Mouse (Mus musculus) erythroblast, embryonic 14.5 days (primary cell): ENCODE measurements around the gene Elmo2. TPM values are rescaled to one million over a fixed set of nuclear protein-coding genes. Genes with fewer than 3 reads are reported as not detected.

Source experiments
- H3K27me3 ChIP-seq: 2 replicates; pipeline ENCODE4 v1.6.1; 2012; ENCODE audit warnings: inconsistent platforms; ENCODE audit not compliant: control insufficient read depth
- H3K36me3 ChIP-seq: 2 replicates; pipeline ENCODE4 v1.6.1; 2012; ENCODE audit warnings: mild to moderate bottlenecking, inconsistent platforms; ENCODE audit not compliant: control insufficient read depth
- H3K4me1 ChIP-seq: 2 replicates; pipeline ENCODE4 v1.6.1; 2012; ENCODE audit warnings: inconsistent platforms; ENCODE audit not compliant: control insufficient read depth
- H3K4me3 ChIP-seq: replicated peaks from 2 replicates; pipeline ENCODE3; 2012; ENCODE audit warnings: moderate library complexity, mild to moderate bottlenecking, inconsistent platforms
- H3K9me3 ChIP-seq: 2 replicates; pipeline ENCODE4 v1.6.1; 2012; ENCODE audit warnings: low read length, inconsistent platforms, mixed read lengths; ENCODE audit not compliant: control insufficient read depth
- GATA1 ChIP-seq: IDR thresholded peaks from 2 replicates; pipeline ENCODE4 v1.6.1; 2012; ENCODE audit warnings: low read length, inconsistent platforms, mixed read lengths
- TAL1 ChIP-seq: IDR thresholded peaks from 3 replicates; pipeline ENCODE4 v1.6.1; 2012; ENCODE audit warnings: low read length, inconsistent platforms, mixed read lengths
- polyA plus RNA-seq: library from polyadenylated mRNA; stranded (reverse); fragments of >175 nt; gene quantifications from 2 replicates; pipeline ENCODE4 v1.2.3, GENCODE M21; 2012

The Elmo2 gene
- polyA plus RNA-seq, 1 experiment = 0.78 TPM

DNA sequence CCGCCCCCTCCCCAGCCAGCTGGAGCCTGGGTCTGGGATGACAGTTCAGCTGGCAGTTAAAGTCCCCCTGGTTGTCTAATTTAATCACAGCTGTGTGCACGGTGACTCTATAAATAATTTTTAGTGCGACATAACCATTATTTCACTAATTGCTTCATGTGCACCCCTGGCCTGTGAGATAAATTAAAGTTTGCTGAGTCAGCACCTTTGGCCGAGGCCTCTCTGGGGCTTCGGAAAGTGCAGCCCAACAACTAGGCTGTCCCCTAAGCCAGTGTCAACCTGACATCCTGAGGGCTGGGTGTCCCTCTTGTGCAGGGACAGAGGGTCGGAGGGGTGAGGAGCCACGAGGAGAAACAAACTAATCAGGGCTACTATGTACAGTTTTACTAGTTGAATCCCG lies 66.4 kb downstream of the Elmo2 start:
- TF ChIP-seq TAL1 (no peak), GATA1 (no peak)
- no peaks in the 10 kb centered on the region for H3K36me3 ChIP-seq
- H3K4me3 ChIP-seq = no peak overlapping the region
- no peaks in the 10 kb centered on the region for H3K9me3 ChIP-seq
- H3K4me1 ChIP-seq = no peaks in the 10 kb centered on the region
- peaks cover 9% of the 10 kb centered on the region; the same call in 1 of the 2 replicates for H3K27me3 ChIP-seq

- H3K4me3 ChIP-seq = no peak overlapping the region
- no peaks in the 10 kb centered on the region for H3K4me1 ChIP-seq
- peaks cover 22% of the 10 kb centered on the region; the same call in 1 of the 2 replicates for H3K27me3 ChIP-seq
- H3K9me3 ChIP-seq = no peaks in the 10 kb centered on the region
- TF ChIP-seq GATA1 = no peak
- TF ChIP-seq TAL1 = no peak
- no peaks in the 10 kb centered on the region for H3K36me3 ChIP-seq
Observed at GRCm38 (mm10) chr2:165258321-165258720, 68.0 kb downstream of the Elmo2 start.

GRCm38 (mm10) chr2:165257151-165257834 lies 69.0 kb downstream of the Elmo2 start:
- H3K4me3 ChIP-seq = no peak overlapping the region
- peaks cover 22% of the 10 kb centered on the region; the same call in 1 of the 2 replicates for H3K27me3 ChIP-seq

GRCm38 (mm10) chr2:165256213-165256612 lies 70.1 kb downstream of the Elmo2 start:
- Histone ChIP-seq H3K4me3 (no peak overlapping the region), H3K4me1 (no peaks in the 10 kb centered on the region), H3K36me3 (no peaks in the 10 kb centered on the region), H3K9me3 (no peaks in the 10 kb centered on the region), H3K27me3 (peaks cover 25% of the 10 kb centered on the region; the same call in 1 of the 2 replicates)
- TF ChIP-seq TAL1 = no peak
- no peak for TF ChIP-seq GATA1

More at GRCm38 (mm10) chr2:165257151-165257834, 69.0 kb downstream of the Elmo2 start:
- TF ChIP-seq TAL1 (no peak), GATA1 (no peak)
- Histone ChIP-seq H3K9me3 (no peaks in the 10 kb centered on the region), H3K4me1 (no peaks in the 10 kb centered on the region), H3K36me3 (no peaks in the 10 kb centered on the region)

GRCm38 (mm10) chr2:165253867-165254266 lies 72.4 kb downstream of the Elmo2 start:
- H3K4me3 ChIP-seq = no peak overlapping the region
- no peaks in the 10 kb centered on the region for H3K4me1 ChIP-seq
- H3K36me3 ChIP-seq = no peaks in the 10 kb centered on the region
- peaks cover 25% of the 10 kb centered on the region; the same call in 1 of the 2 replicates for H3K27me3 ChIP-seq
- no peaks in the 10 kb centered on the region for H3K9me3 ChIP-seq
- TF ChIP-seq TAL1 (no peak), GATA1 (no peak)

DNA sequence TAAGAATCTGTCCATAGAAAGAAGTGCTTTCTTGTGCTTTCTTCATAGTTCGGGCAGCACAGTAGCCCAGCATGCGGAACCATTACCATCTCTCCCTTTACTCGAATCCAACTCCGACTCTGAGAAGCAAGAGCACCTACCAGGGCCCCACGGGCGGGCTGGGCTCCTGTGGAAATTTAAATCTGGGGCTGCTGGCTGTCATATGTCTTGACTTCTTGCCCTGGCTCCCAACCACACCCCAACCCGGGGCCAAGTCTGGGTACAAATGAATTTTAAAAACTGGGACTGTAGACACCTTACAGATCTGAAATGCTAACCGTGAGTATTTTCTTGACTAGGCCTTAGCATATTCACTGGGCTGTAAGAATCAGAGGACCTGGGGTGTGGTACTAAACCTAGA lies 73.0 kb downstream of the Elmo2 start:
- Histone ChIP-seq H3K36me3 (no peaks in the 10 kb centered on the region), H3K27me3 (peaks cover 25% of the 10 kb centered on the region; the same call in 1 of the 2 replicates), H3K9me3 (no peaks in the 10 kb centered on the region), H3K4me1 (no peaks in the 10 kb centered on the region), H3K4me3 (no peak overlapping the region)
- TF ChIP-seq GATA1 (no peak), TAL1 (no peak)

GRCm38 (mm10) chr2:165252801-165253200 lies 73.5 kb downstream of the Elmo2 start:
- no peaks in the 10 kb centered on the region for H3K9me3 ChIP-seq
- TF ChIP-seq GATA1 (no peak), TAL1 (no peak)
- H3K27me3 ChIP-seq = peaks cover 25% of the 10 kb centered on the region; the same call in 1 of the 2 replicates
- no peaks in the 10 kb centered on the region for H3K4me1 ChIP-seq
- H3K4me3 ChIP-seq = no peak overlapping the region
- H3K36me3 ChIP-seq = no peaks in the 10 kb centered on the region

DNA sequence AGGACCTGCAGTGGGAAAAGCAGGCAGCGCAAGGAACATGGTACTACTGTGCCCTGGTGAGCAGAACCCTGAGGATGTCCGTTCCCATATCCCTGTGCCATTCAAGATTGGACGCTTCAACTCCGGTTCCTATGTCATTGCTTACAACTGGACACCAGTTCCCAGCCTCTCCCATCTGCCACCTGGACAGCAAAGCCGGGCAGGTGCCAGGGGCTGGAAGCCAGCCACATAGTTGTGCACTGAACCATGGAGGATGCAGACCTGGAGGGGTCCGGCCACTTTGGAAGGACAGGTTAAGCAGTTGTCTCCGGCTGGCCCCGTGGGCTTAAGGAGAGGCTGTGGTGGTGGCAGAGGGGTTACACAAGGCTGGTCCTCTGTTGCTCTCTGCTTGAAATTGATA lies 73.9 kb downstream of the Elmo2 start:
- TF ChIP-seq GATA1 = no peak
- TF ChIP-seq TAL1 = no peak
- H3K4me1 ChIP-seq = no peaks in the 10 kb centered on the region
- H3K27me3 ChIP-seq = peaks cover 27% of the 10 kb centered on the region
- H3K36me3 ChIP-seq = no peaks in the 10 kb centered on the region
- H3K4me3 ChIP-seq = no peak overlapping the region
- H3K9me3 ChIP-seq = no peaks in the 10 kb centered on the region

DNA sequence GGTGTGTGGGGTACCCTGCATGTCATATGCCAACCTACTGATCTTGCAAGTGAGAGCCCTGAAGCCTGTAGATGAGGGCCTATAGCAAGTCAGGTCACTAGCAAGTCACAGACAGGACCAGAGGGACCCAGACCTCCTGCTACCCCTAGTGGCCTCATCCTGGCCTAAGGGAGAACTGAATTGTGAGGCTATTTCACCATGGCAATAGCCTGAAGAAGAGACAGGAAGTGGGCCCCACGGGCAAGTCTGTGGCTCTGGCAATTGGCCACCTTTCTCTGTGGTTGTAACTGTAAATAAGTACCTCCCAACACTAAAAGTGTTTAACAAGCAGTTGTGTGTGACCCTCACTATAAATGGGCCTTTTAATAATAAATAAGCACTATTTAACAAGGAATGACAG lies 75.4 kb downstream of the Elmo2 start:
- Histone ChIP-seq H3K27me3 (peaks cover 33% of the 10 kb centered on the region), H3K4me3 (no peak overlapping the region), H3K36me3 (no peaks in the 10 kb centered on the region), H3K4me1 (no peaks in the 10 kb centered on the region), H3K9me3 (no peaks in the 10 kb centered on the region)
- no peak for TF ChIP-seq GATA1
- TF ChIP-seq TAL1 = no peak

DNA sequence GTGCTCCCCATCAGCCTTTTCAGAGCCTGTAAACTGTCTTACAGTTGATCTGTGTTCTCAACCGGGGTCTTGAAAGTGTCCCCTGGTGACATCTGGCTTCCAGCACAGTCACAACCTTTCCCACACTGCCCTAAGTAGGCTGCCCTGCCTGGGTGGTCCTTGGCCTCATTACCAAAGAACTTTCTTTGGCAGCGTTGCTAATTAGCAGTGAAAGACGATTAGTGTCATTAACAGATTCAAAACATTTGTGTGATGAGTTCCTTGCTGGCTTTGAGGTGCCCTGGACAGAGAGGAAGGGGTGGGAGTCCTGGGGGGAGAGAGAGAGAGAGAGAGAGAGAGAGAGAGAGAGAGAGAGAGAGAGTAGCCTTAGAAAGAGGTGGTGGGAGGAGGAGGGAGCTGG lies 77.3 kb downstream of the Elmo2 start:
- Histone ChIP-seq H3K4me1 (no peaks in the 10 kb centered on the region), H3K36me3 (no peaks in the 10 kb centered on the region), H3K9me3 (no peaks in the 10 kb centered on the region), H3K4me3 (no peak overlapping the region), H3K27me3 (peaks cover 38% of the 10 kb centered on the region)
- no peak for TF ChIP-seq TAL1
